Mouse (Mus musculus): Measurements from ENCODE around the gene Grip2.

DNA sequence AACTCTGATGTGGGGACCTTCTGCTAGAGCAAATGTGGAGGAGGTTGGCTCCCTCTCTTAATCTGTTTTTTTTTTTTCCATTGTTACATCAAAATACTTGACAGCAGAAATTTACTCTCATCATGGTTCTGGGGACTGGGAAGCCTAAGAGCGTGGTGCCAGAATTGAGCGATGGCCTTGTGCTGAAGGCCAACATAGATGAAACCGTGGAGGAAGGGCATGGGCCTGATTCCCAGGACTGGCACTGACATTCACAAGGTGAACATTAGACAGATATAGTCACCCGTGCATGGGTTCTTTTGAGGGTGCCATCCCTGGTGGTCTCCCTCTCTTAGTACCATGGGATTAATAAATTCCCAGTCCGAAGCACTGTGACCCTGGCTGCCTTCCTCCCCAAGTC, 41.0 kb upstream of the Grip2 start:
- no peak for TF ChIP-seq CTCF (IDR thresholded peaks at IDR 0.05)
- no peak for TF ChIP-seq POLR2A (IDR thresholded peaks at IDR 0.05; ENCODE audit: insufficient read depth, low read depth, low read length)
